Mouse (Mus musculus) stomach, postnatal 0 days (tissue): ENCODE data around the gene Asb6. TPM values are rescaled to one million over a fixed set of nuclear protein-coding genes. Genes with fewer than 3 reads are reported as not detected.

Experiments used
- ATAC-seq: fragments of 200-750 bp; cut with Nextera tagmentation; 2 replicates; pipeline ENCODE4 v1.8.0; 2017; ENCODE audit not compliant: low FRiP score, low TSS enrichment
- DNase-seq: peaks from one replicate; pipeline ENCODE4 v3.0.0-alpha.2; 2016; ENCODE audit warnings: low spot score
- H3K27ac ChIP-seq: fragments of 300-500 bp; sonication (generic); replicated peaks from 2 replicates; pipeline ENCODE4 v1.5.1; 2014; ENCODE audit warnings: mild to moderate bottlenecking, control low read depth
- H3K27me3 ChIP-seq: fragments of 300-500 bp; sonication (generic); 2 replicates; pipeline ENCODE4 v1.6.1; 2014; ENCODE audit warnings: low read length; ENCODE audit not compliant: control insufficient read depth, insufficient read depth
- H3K36me3 ChIP-seq: fragments of 300-500 bp; sonication (generic); 2 replicates; pipeline ENCODE4 v1.6.1; 2014; ENCODE audit warnings: low read length, mixed read lengths; ENCODE audit not compliant: control insufficient read depth, insufficient read depth
- H3K4me1 ChIP-seq: fragments of 300-500 bp; sonication (generic); replicated peaks from 2 replicates; pipeline ENCODE4 v1.6.1; 2014; ENCODE audit warnings: antibody characterized with exemption; ENCODE audit not compliant: control insufficient read depth, insufficient read depth
- H3K4me2 ChIP-seq: fragments of 300-500 bp; sonication (generic); replicated peaks from 2 replicates; pipeline ENCODE4 v1.6.1; 2014; ENCODE audit warnings: low read depth, mild to moderate bottlenecking, control low read depth, moderate library complexity
- H3K4me3 ChIP-seq: fragments of 300-500 bp; sonication (generic); 2 replicates; pipeline ENCODE4 v1.5.1; 2014; ENCODE audit warnings: low read depth, low read length, control low read depth
- H3K9ac ChIP-seq: fragments of 300-500 bp; sonication (generic); 2 replicates; pipeline ENCODE4 v1.6.1; 2014; ENCODE audit warnings: mild to moderate bottlenecking, low read length, control low read depth, mixed read lengths
- H3K9me3 ChIP-seq: fragments of 300-500 bp; sonication (generic); 2 replicates; pipeline ENCODE4 v1.6.1; 2016; ENCODE audit warnings: low read length; ENCODE audit not compliant: control insufficient read depth
- CTCF ChIP-seq: IDR thresholded peaks from 2 replicates; pipeline ENCODE4 v1.5.1; 2016; ENCODE audit warnings: antibody characterized with exemption, low read depth, mild to moderate bottlenecking, moderate library complexity
- EP300 ChIP-seq: optimal IDR thresholded peaks from 2 replicates; pipeline ENCODE3; 2016; ENCODE audit warnings: antibody characterized with exemption
- WGBS: fragments of 180-500 bp; shearing (Covaris S2); extraction: QIAGEN DNeasy Blood & Tissue Kit; methylation state at CpG from one replicate; pipeline ENCODE4 v1.1.7; 2014; 5-methylcytosine and 5-hydroxymethylcytosine counted together
- polyA plus RNA-seq: library from polyadenylated mRNA; unstranded; fragments of >200 nt; fragmentation: Nextera tagmentation; extraction: Ambion mirVana; gene quantifications from 2 replicates; pipeline ENCODE4 v1.2.1, GENCODE M21; 2015

Gene Asb6
- polyA plus RNA-seq, 1 experiment from 2014 or later, result 17.2 TPM

GRCm38 (mm10) chr2:30782312-30783290 lies 47.5 kb downstream of the Asb6 start:
- no peak overlapping the region for H3K4me3 ChIP-seq
- 79% methylated on average over 8 of the region's 8 CpGs for WGBS
- H3K36me3 ChIP-seq, result no peaks in the 10 kb centered on the region
- H3K4me2 ChIP-seq, result peak overlapping the region; percentile 62
- peak overlapping the region; percentile 47 for H3K9ac ChIP-seq
- H3K4me1 ChIP-seq, result no peaks in the 10 kb centered on the region; the same call in 1 of the 2 replicates
- H3K27me3 ChIP-seq, result no peaks in the 10 kb centered on the region
- ATAC-seq, result no peak
- H3K27ac ChIP-seq, result peak overlapping the region; percentile 56
- no peaks in the 10 kb centered on the region for H3K9me3 ChIP-seq
- TF ChIP-seq CTCF (no peak), EP300 (no peak)
- no peak for DNase-seq

GRCm38 (mm10) chr2:30779241-30779640 lies 50.9 kb downstream of the Asb6 start:
- H3K36me3 ChIP-seq, result no peaks in the 10 kb centered on the region
- H3K9me3 ChIP-seq, result no peaks in the 10 kb centered on the region
- no peak overlapping the region for H3K4me3 ChIP-seq
- H3K4me2 ChIP-seq, result no peak overlapping the region
- no peaks in the 10 kb centered on the region for H3K27me3 ChIP-seq
- H3K4me1 ChIP-seq, result no peaks in the 10 kb centered on the region
- WGBS, result 18% methylated on average over 5 of the region's 5 CpGs
- ATAC-seq (peak; percentile 42; the same call in 1 of the 2 replicates), DNase-seq (no peak)
- no peak overlapping the region for H3K27ac ChIP-seq
- H3K9ac ChIP-seq, result no peak overlapping the region
- TF ChIP-seq CTCF, result no peak

- 77% methylated on average over 4 of the region's 4 CpGs for WGBS
- no peak overlapping the region for H3K4me3 ChIP-seq
- DNase-seq, result no peak
- ATAC-seq, result no peak
- H3K4me2 ChIP-seq, result no peak overlapping the region
- no peak overlapping the region for H3K9ac ChIP-seq
- no peak overlapping the region for H3K27ac ChIP-seq
- H3K36me3 ChIP-seq, result no peaks in the 10 kb centered on the region
- no peak for TF ChIP-seq EP300
- no peaks in the 10 kb centered on the region for H3K27me3 ChIP-seq
- H3K4me1 ChIP-seq, result no peaks in the 10 kb centered on the region
- H3K9me3 ChIP-seq, result no peaks in the 10 kb centered on the region
Observed at GRCm38 (mm10) chr2:30778235-30778634, 51.9 kb downstream of the Asb6 start.

- 81% methylated on average over 3 of the region's 3 CpGs for WGBS
- TF ChIP-seq EP300 (no peak), CTCF (no peak)
Observed at GRCm38 (mm10) chr2:30777266-30777665, 52.9 kb downstream of the Asb6 start.

GRCm38 (mm10) chr2:30775955-30776354 lies 54.2 kb downstream of the Asb6 start:
- peaks cover 11% of the 10 kb centered on the region for H3K4me1 ChIP-seq
- 56% methylated on average over 3 of the region's 3 CpGs for WGBS
- no peak overlapping the region for H3K27ac ChIP-seq
- no peak overlapping the region for H3K4me3 ChIP-seq
- H3K27me3 ChIP-seq, result no peaks in the 10 kb centered on the region
- H3K9me3 ChIP-seq, result no peaks in the 10 kb centered on the region
- no peak for ATAC-seq
- no peak overlapping the region for H3K4me2 ChIP-seq
- DNase-seq, result no peak
- no peaks in the 10 kb centered on the region for H3K36me3 ChIP-seq
- TF ChIP-seq EP300 (no peak), CTCF (peak; percentile 53)
- H3K9ac ChIP-seq, result no peak overlapping the region

More at GRCm38 (mm10) chr2:30777266-30777665, 52.9 kb downstream of the Asb6 start:
- DNase-seq, result no peak
- H3K4me1 ChIP-seq, result peaks cover 4% of the 10 kb centered on the region
- no peak overlapping the region for H3K9ac ChIP-seq
- no peak overlapping the region for H3K4me2 ChIP-seq
- H3K27ac ChIP-seq, result no peak overlapping the region
- no peak for ATAC-seq
- no peaks in the 10 kb centered on the region for H3K27me3 ChIP-seq
- H3K36me3 ChIP-seq, result no peaks in the 10 kb centered on the region
- H3K9me3 ChIP-seq, result no peaks in the 10 kb centered on the region
- no peak overlapping the region for H3K4me3 ChIP-seq

GRCm38 (mm10) chr2:30773313-30774005 lies 56.7 kb downstream of the Asb6 start:
- Histone ChIP-seq H3K4me3 (no peak overlapping the region), H3K9ac (no peak overlapping the region), H3K36me3 (no peaks in the 10 kb centered on the region), H3K4me1 (peaks cover 11% of the 10 kb centered on the region), H3K27ac (peak overlapping the region; percentile 63), H3K9me3 (no peaks in the 10 kb centered on the region), H3K27me3 (no peaks in the 10 kb centered on the region), H3K4me2 (no peak overlapping the region)
- 79% methylated on average over 8 of the region's 8 CpGs for WGBS
- TF ChIP-seq CTCF (no peak), EP300 (no peak)
- 0 out of 2 replicates have a peak, but pooled peaks have one; percentile 2 for ATAC-seq
- DNase-seq, result no peak

Other genes starting within 250 kb of the Asb6 start
- gene Cstad, start 235.3 kb downstream of the Asb6 start, polyA plus RNA-seq, result 0.57 and 0.63 TPM in 2 replicates
- gene 1700001O22Rik, start 26.7 kb downstream of the Asb6 start, polyA plus RNA-seq, result 2.0 and 2.5 TPM in 2 replicates
- gene Ntmt1, start 22.5 kb downstream of the Asb6 start, polyA plus RNA-seq, result 52.4 and 53.3 TPM in 2 replicates
- 1.8 and 2.0 TPM in 2 replicates for gene Prrx2, start 4.6 kb upstream of the Asb6 start, polyA plus RNA-seq
- 28.3 and 29.2 TPM in 2 replicates for gene Ptges, start 99.5 kb upstream of the Asb6 start, polyA plus RNA-seq
- 20.1 and 21.8 TPM in 2 replicates for gene Tor1b, start 122.6 kb upstream of the Asb6 start, polyA plus RNA-seq
- gene Tor1a, start 137.6 kb upstream of the Asb6 start, polyA plus RNA-seq, result 49.1 and 51.2 TPM in 2 replicates
- gene BC005624, start 151.9 kb upstream of the Asb6 start, polyA plus RNA-seq, result 29.5 TPM in 2 replicates
- 8.9 and 9.0 TPM in 2 replicates for gene Usp20, start 151.9 kb upstream of the Asb6 start, polyA plus RNA-seq